Mouse (Mus musculus) skeletal muscle tissue, adult 2 months (tissue): ENCODE measurements around the gene Tnfsfm13.
"Not testable (repeated sequence)": the region's sequence is repeated elsewhere in the genome, so short reads cannot be mapped to it uniquely, and the experiment has no call there.

Experiments used
- DNase-seq: peaks from one replicate; pipeline ENCODE4 v3.0.0-alpha.2; 2012; ENCODE audit warnings: low read depth, low spot score

The Tnfsfm13 gene

DNA sequence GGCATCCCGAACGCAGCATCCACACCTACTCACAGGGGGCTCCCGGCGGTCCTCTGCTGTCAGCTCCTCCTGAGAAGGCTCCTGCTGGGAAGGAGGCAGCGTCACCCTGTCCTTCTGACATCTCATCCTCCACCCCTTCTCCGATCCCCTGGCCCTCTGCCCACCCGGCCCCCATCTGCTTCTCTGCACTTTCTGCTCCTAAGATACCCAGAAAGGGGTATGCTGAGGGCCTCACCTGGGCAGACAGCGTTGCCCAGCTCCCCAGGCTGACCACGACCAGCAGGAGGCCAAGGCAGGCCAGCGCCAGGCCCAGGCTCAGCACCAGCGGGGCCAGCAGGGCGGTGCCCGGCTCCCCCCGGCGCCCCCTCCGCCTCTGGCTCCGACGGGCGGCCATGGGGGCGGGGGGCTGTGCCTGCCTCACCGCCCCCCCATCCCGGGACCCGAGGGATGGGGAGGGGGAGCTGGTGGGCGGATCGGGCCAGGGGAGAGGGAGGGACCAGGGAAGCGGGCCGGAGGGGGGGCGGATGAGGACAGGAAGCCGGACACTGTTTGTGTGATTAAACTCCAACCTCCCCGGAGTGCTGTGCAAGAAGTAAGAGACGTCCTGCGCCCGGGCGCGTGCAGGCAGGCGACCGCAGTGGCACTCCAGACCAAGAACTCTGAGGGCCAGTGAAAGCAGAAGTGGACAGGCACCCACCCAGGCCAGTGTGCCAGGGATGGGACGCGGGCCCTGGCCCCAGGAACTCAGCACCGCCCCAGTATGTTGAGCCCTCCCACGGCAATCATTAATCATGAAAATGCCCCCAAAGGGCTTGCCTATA, at the start of gene Tnfsfm13, which contains the start of gene Tnfsf12:
Gene Tnfsfm13 (minus strand): TSS at position 738 of the 821 bp plus-strand sequence.
Gene Tnfsf12 (minus strand): TSS at position 489 of the 821 bp plus-strand sequence.
- peak; percentile 69 for DNase-seq

- DNase-seq = not testable (repeated sequence)
Observed at GRCm38 (mm10) chr11:69731408-69731807, 35.5 kb upstream of the Tnfsfm13 start.

DNA sequence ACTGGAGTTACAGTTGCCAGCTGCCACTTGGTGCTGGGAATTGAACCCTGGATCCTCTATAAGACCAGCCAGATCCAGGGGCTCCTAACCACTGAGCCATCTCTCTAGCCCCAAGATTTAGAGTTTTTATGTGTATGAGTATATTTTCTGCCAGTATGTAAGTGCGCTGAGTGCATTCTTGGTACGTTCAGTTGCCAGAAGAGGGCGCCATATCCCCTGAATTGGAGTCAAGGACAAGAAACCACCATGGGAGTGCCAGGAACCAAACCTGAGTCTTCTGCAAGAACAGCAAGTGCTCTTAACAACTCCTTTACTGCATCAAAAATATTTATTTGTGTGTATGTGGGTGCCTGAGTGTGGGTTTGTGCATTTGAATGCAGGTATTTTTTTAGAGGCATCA, 33.2 kb upstream of the Tnfsfm13 start:
- peak; percentile 52 for DNase-seq

- no peak for DNase-seq
Observed at GRCm38 (mm10) chr11:69725951-69726350, 30.1 kb upstream of the Tnfsfm13 start.

DNA sequence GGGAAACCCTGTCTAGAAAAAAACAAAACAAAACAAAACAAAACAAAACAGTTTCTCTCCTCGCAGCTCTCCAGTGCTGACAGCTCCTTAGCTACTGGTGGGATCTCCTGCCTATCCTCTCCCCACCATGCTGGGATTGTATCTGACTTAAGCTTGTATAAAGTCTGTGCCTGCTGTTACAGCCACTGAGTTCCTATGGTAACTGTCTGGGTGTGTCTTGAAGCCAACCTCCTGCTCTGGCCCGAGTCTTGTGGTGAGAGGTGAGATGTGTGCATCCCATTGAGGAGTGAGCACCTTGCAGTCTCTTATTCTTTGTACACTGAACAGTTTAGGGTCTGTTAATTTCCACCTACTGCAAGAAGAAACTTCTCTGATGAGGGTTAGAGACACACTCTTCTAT, 27.2 kb upstream of the Tnfsfm13 start:
- DNase-seq = no peak

DNA sequence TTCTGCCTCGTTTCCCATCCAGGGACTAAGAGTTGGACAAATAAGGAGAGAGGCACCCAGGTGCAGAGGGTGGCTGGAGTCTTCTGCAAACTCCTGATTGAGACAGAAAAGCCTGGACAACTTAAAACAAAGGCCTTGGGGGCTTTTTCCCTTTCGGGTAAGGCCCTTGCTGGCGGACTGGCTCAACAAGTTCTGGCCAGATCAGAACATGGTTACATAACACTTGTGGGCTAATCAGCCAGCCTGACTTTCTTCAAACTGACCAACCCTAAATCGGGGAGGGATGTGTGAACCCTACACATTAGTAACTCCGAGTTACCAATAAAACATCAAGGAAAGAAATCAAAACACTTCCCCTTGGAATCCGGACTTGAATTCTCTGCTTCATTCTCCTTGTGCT, 25.0 kb upstream of the Tnfsfm13 start:
- no peak for DNase-seq

- DNase-seq = no peak
Observed at GRCm38 (mm10) chr11:69719423-69719822, 23.5 kb upstream of the Tnfsfm13 start.

- no peak for DNase-seq
Observed at GRCm38 (mm10) chr11:69718661-69719060, 22.8 kb upstream of the Tnfsfm13 start.

DNA sequence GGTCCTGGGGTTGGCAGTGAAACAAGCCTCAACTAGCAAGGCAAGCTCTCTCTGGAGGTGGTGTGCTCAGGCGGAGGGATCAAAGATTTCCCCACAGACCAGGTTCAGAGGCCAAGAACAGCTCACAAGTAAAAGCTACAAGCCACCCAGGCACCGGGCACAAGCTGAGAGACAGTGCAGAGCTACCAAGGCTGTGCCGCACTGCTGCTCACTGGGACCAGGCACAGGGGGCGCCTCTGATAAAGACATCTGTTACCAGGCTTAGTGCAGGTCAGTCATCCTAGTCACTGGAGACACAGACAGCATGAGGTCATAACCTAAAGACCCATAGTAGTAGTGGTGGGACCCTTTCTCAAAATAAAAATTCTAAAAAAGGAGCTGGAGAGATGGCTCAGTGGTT, 21.1 kb upstream of the Tnfsfm13 start:
- no peak for DNase-seq

GRCm38 (mm10) chr11:69715929-69716328, 20.0 kb upstream of the Tnfsfm13 start:
- DNase-seq = peak; percentile 28

DNA sequence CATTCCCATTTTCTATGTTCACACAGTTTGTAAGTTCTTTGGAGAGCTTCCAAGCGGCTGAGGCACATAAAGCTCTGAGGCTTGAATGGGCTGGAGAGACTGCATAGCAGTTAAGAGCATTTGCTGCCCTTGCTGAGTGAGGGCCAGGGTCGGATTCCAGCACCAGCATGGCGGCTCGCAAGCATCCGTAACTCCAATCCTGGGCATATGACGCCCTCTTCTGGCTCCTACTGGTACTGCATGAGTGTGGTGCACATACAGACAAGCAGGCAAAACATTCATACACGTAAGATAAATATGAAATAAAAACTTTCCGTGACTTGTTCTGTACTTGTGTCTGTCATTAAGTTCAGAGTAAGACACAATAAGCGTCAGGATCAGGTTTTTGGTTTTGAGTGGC, 19.6 kb upstream of the Tnfsfm13 start:
- no peak for DNase-seq

- no peak for DNase-seq
Observed at GRCm38 (mm10) chr11:69714636-69715329, 18.9 kb upstream of the Tnfsfm13 start.

DNA sequence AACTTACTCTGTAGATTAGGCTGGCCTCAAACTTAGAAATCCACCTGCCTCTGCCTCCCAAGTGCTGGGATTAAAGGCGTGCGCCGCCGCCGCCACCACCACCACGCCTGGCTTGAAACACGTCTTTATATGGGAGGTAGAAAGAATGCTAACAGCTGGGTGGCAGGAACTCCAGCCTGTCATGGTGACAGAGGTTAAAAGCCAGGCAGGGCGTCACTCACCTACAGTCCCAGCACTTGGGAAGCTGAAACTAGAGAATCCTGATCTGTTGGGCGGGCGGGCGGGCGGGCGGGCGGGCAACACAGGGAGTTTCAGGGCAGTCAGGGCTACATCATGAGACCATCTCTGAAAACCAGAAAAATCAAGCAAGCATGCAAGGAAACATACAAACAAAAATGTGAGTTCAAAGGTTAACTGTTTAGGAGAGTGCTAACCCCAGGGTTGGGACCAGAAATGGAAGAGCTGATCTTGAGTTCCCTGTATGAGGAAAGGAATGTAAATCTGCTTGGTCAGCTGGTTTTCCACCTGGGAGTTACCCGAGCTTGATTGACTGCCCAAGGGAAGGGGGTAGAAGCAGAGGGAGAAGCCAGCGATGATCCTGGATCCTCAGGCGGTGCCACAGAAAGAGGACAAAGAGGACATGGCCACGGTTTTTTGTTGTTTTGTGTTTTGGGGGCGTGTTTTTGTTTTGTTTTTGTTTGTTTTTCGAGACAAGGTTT, 17.2 kb upstream of the Tnfsfm13 start:
- no peak for DNase-seq

- no peak for DNase-seq
Observed at GRCm38 (mm10) chr11:69711082-69711481, 15.2 kb upstream of the Tnfsfm13 start.

GRCm38 (mm10) chr11:69710470-69710869, 14.6 kb upstream of the Tnfsfm13 start:
- DNase-seq = no peak

GRCm38 (mm10) chr11:69709554-69710446, 13.9 kb upstream of the Tnfsfm13 start:
- no peak for DNase-seq

- no peak for DNase-seq
Observed at GRCm38 (mm10) chr11:69708614-69709265, 12.8 kb upstream of the Tnfsfm13 start.

DNA sequence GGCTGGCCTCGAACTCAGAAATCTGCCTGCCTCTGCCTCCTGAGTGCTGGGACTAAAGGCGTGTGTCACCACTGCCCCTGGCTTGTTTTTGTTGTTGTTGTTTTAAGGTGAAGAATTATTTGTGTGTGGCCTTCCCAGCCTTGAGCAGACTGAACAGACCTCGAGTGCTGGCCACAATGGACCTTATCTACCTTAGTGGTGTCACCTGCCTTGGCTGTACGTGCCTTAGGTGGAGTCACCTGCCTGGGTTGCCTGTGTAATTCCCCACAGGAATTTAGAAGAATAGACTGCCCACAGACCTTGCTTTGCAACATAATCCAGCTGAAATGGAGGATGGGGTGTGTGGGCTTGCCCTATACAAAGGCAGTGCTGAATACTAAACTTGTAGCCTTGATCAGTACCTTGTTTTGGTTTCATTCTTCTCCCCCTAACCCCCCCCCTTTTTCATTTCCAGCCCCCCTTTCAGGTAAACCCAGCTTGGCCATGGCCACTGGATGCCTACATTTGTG, 12.0 kb upstream of the Tnfsfm13 start:
- DNase-seq = no peak

GRCm38 (mm10) chr11:69707480-69707847, 11.6 kb upstream of the Tnfsfm13 start:
- DNase-seq = no peak

DNA sequence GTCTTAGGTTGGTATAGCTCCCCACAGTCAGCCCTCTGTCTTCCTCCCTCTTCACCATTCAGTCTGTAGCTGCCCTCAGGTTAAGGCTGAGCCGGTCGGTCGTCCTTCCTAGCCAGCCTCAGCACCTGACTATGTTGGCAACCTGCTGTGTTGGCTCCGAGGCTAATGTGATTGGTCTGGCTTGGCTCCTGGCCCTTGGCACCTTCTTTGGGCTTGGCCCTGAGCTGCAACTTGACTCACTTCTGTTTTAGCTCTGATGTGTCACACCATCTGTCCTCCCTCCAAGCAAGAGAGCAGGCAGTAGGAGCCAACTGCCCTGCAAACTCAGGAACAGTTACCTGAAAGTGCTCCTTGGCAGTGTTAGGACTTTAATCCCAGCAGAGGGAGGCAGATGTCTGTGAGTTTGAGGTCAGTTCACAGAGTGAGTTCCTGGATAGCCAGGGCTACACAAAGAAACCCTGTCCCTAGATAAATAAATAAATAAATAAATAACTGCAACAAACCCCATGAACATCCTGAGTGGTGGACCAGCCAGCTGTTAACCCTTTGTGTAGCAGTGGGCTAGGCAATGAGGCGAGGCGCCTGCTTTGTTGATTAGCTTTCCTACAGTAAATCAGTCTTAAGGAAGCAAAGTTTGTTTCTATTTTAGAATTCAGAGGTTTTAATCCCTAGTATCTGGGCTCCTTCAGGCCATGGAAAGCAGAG, 11.0 kb upstream of the Tnfsfm13 start:
- DNase-seq = peak; percentile 94
